Mouse (Mus musculus) left cerebral cortex, adult 2 months (tissue): Measurements from ENCODE around the gene Scamp5. TPM values are rescaled to one million over a fixed set of nuclear protein-coding genes. Genes with fewer than 3 reads are reported as not detected.
A peak's percentile ranks its signal among the peaks of the same experiment; 100 is the strongest.
"Not testable (repeated sequence)": the region's sequence is repeated elsewhere in the genome, so short reads cannot be mapped to it uniquely, and the experiment has no call there.

Experiments used
- DNase-seq, 2 experiments: peaks; one replicate each; pipeline ENCODE4 v3.0.0; 2021 to 2022; ENCODE audit warnings: low spot score in 2 of 2, mixed read lengths in 1 of 2; ENCODE audit errors: extremely low spot score in 1 of 2
- H3K27ac ChIP-seq: fragments of 200-600 bp; 2 replicates; pipeline ENCODE4 v1.8.1; 2022
- H3K4me3 ChIP-seq: fragments of 200-600 bp; 2 replicates; pipeline ENCODE4 v1.8.1; 2022
- CTCF ChIP-seq: fragments of 200-600 bp; IDR thresholded peaks from 2 replicates; pipeline ENCODE4 v1.8.1; 2022; ENCODE audit warnings: antibody characterized with exemption, mild to moderate bottlenecking, moderate library complexity
- intact Hi-C: fragments of 180-260 bp; cut with DNase I; formaldehyde crosslinking; loops from one replicate; pipeline ENCODE4 v1.15.1; 2025
- total RNA-seq, 2 experiments: library from RNA; stranded (reverse); gene quantifications; 2 replicates each; pipeline ENCODE4 v1.2.3; 2021

The Scamp5 gene
- total RNA-seq, 2 experiments from 2014 or later, result 379 TPM

GRCm38 (mm10) chr9:57428391-57428790, 39.5 kb downstream of the Scamp5 start:
- no peak overlapping the region; the same call in 1 of the 2 replicates for H3K27ac ChIP-seq
- TF ChIP-seq CTCF, result no peak
- no peak for DNase-seq
- intact Hi-C loops, result no loop called here
- H3K4me3 ChIP-seq, result no peak overlapping the region

GRCm38 (mm10) chr9:57427937-57428336, 39.9 kb downstream of the Scamp5 start:
- Histone ChIP-seq H3K4me3 (no peak overlapping the region), H3K27ac (peak overlapping the region; percentile 40; the same call in 1 of the 2 replicates)
- DNase-seq, result no peak
- no peak for TF ChIP-seq CTCF
- intact Hi-C loops, result no loop called here

GRCm38 (mm10) chr9:57427123-57427522, 40.7 kb downstream of the Scamp5 start:
- H3K27ac ChIP-seq, DNase-seq, intact Hi-C loops, H3K4me3 ChIP-seq: not testable (repeated sequence)

- intact Hi-C loops, result no loop called here
- no peak for TF ChIP-seq CTCF
Observed at GRCm38 (mm10) chr9:57425116-57425515, 42.7 kb downstream of the Scamp5 start.

GRCm38 (mm10) chr9:57424066-57424465, 43.8 kb downstream of the Scamp5 start:
- intact Hi-C loops, result no loop called here
- TF ChIP-seq CTCF, result no peak

More at GRCm38 (mm10) chr9:57425116-57425515, 42.7 kb downstream of the Scamp5 start:
- Histone ChIP-seq H3K27ac (no peak overlapping the region), H3K4me3 (no peak overlapping the region)
- DNase-seq, result no peak

GRCm38 (mm10) chr9:57421688-57422111, 46.2 kb downstream of the Scamp5 start:
- intact Hi-C loops, result no loop called here
- no peak overlapping the region for H3K27ac ChIP-seq

More at GRCm38 (mm10) chr9:57424066-57424465, 43.8 kb downstream of the Scamp5 start:
- Histone ChIP-seq H3K27ac (no peak overlapping the region), H3K4me3 (no peak overlapping the region)
- DNase-seq, result no peak

GRCm38 (mm10) chr9:57421121-57421571, 46.7 kb downstream of the Scamp5 start:
- intact Hi-C loops, result no loop called here
- DNase-seq, result peak in 1 of 2 experiments; percentile 25
- no peak overlapping the region for H3K4me3 ChIP-seq
- H3K27ac ChIP-seq, result peak overlapping the region; percentile 79
- TF ChIP-seq CTCF, result no peak

More at GRCm38 (mm10) chr9:57421688-57422111, 46.2 kb downstream of the Scamp5 start:
- DNase-seq, result no peak
- H3K4me3 ChIP-seq, result no peak overlapping the region
- no peak for TF ChIP-seq CTCF

- intact Hi-C loops, result no loop called here
- H3K4me3 ChIP-seq, result no peak overlapping the region
- DNase-seq, result peak; percentile 69 to 82
- H3K27ac ChIP-seq, result peak overlapping the region; percentile 79
- TF ChIP-seq CTCF, result no peak; the same call in 1 of the 2 replicates
Observed at GRCm38 (mm10) chr9:57420321-57421120, 47.3 kb downstream of the Scamp5 start.

GRCm38 (mm10) chr9:57419521-57420267, 48.2 kb downstream of the Scamp5 start:
- intact Hi-C loops, result no loop called here
- DNase-seq, result no peak

GRCm38 (mm10) chr9:57417341-57417740, 50.5 kb downstream of the Scamp5 start:
- DNase-seq, result no peak
- TF ChIP-seq CTCF, result no peak
- peak overlapping the region; percentile 34 for H3K27ac ChIP-seq
- H3K4me3 ChIP-seq, result no peak overlapping the region
- intact Hi-C loops, result no loop called here

More at GRCm38 (mm10) chr9:57419521-57420267, 48.2 kb downstream of the Scamp5 start:
- Histone ChIP-seq H3K27ac (peak overlapping the region; percentile 79), H3K4me3 (no peak overlapping the region)
- TF ChIP-seq CTCF, result no peak

- DNase-seq, result no peak
- Histone ChIP-seq H3K27ac (no peak overlapping the region), H3K4me3 (no peak overlapping the region)
- intact Hi-C loops, result no loop called here
- no peak for TF ChIP-seq CTCF
Observed at GRCm38 (mm10) chr9:57407120-57407905, 60.5 kb downstream of the Scamp5 start.
